Mouse (Mus musculus) megakaryocyte, adult 5-6 weeks (primary cell): ENCODE measurements at regions not wholly inside any gene's neighbourhood (a gene's known extent, or its start where the extent isn't known, plus 50 kb on each side); places are given as distances from the start of the nearest gene placed in this dataset.

Experiments
- ATAC-seq: 2 replicates; pipeline ENCODE4 v1.8.0; 2016; ENCODE audit warnings: mild to moderate bottlenecking, inconsistent platforms; ENCODE audit not compliant: poor library complexity, severe bottlenecking

DNA sequence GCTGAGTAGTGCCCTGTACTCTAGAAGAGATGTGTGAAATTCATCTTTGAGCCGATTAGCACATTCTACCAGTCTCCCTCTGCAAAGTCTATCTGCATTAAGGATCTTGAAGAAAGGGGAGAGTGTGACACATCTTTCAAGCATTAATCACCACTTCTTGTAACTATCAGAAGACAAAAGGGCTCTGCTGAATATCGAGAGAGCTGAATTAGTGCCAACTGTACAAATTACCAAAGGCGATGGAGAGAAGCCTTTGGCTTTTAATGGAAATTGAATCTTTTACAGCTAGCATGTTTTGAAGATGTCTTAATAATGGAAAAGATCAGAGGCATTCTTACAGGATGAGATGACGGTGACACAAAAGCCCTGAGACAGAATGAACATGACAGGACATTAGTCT is 97.2 kb upstream of the Pam start:
- no peak for ATAC-seq

GRCm38 (mm10) chr1:98192044-98192484 is 96.6 kb upstream of the Pam start:
- ATAC-seq = no peak

GRCm38 (mm10) chr1:98191331-98191730 is 95.9 kb upstream of the Pam start:
- ATAC-seq = no peak

DNA sequence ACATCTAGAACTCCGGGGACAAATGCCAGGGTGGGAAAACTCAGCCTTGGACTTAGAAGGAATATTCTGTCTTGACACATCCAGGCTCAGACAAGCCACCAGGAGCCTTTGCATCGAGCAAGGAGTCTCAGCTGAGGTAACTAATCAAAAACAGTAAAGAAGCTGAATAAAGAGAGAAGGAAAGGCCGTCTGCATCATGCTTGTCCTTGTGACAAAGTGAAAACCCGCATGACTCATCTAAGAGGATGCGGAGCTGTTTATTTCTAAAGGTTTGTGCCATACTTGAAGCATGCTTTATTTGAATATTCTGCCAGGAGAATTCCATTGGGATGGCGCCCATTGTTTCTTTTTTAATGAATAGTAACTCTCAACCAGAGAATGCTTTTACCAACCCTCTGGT is 95.3 kb upstream of the Pam start:
- ATAC-seq = no peak

DNA sequence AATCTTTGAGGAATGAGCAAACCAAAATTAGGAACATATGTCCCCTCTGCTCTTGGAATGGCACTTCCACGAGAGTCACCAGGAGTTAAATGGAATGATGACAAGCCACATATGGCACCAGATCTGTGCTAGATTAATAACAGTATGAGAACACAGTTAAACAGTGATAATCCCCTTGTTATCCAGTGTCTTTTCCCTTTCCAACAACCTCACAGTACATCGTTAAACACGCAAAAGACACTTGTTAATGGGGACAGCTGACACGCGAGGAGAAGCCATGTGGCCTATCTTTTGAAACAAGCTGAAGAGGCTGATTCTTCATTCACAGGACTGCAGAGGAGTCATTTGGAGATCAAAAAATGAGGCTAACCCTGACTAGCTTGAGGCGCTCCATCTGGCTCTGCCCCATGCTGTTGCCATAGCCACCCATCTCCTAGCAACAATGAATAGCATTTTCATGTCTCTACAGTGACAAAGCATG is 94.6 kb upstream of the Pam start:
- no peak for ATAC-seq

GRCm38 (mm10) chr1:98180372-98180771 is 84.9 kb upstream of the Pam start:
- ATAC-seq = no peak

DNA sequence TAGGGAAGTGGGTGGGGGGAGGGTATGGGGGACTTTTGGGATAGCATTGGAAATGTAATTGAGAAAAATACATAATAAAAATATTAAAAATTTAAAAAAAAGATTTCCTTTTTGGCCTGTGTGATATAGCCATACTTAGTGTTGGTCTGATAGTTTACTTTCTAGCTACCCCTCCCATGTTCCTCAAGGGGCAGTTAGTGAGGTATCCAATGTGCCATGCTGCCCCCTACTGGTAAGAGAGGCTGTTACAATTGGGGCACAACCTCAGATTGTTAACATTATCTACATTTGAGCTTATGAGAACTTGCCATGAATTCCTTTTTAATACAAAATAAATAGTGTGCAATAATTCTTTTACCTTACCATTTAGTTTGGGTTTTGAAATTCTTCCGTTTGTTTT is 83.6 kb upstream of the Pam start:
- ATAC-seq = peak; percentile 87

DNA sequence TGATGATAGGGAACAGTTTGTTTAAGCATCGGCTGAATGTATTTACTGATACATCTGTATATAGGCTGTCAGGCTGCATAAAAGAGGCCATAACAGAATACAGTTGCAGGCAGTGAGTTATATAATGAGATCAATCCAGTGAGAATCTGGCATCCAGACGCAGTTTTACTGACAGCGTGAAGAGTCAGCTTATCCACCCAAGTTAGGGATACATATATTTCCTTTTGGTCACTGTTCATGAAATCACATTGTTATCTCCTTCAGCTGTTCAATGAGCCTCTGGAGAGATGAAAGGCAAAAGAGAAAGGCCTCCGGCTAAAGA is 79.3 kb upstream of the Pam start:
- no peak for ATAC-seq

- ATAC-seq = no peak
Measured at GRCm38 (mm10) chr1:98173907-98174810, 78.7 kb upstream of the Pam start.

DNA sequence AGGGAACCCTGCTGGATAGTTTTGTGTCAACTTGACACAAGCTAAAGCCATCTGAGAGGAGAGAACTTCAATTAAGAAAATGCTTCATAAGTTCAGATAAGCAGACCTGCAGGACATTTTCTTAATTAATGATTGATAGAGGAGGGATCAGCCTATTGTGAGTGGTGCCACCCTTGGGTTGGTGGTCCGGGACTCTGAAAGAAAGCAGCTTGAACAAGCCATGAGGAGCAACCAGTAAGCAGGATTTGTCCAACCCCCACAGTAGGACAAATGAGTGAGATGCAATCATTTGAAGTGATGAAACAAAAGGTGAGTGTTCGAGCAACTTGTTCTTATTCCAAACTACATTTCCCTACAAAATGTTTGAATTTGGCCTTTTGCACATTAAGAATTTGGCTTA is 78.0 kb upstream of the Pam start:
- no peak for ATAC-seq

DNA sequence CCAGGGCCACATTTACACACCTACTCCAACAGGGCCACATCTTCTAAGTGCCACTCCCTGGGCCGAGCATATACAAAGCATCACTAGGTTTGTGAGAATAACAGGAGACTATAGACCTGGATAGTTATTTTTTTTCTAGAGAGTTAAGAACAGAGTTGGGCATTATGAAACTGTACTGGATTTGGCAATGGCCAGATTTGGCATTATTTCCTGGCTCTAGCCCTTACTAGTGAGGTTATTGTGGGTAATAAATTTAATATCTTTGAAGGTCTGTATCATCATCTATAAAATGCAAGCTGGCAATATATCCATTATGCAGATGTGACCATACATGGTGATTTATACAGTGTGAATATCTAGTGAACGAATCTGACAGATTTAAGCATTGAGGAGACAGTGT is 75.8 kb upstream of the Pam start:
- ATAC-seq = no peak

GRCm38 (mm10) chr1:98169352-98169751 is 73.9 kb upstream of the Pam start:
- no peak for ATAC-seq

- ATAC-seq = peak; percentile 64
Measured at GRCm38 (mm10) chr1:98167800-98168199, 72.4 kb upstream of the Pam start.

- ATAC-seq = no peak
Measured at GRCm38 (mm10) chr1:98162639-98162927, 67.1 kb upstream of the Pam start.

GRCm38 (mm10) chr1:98161882-98162638 is 66.6 kb upstream of the Pam start:
- no peak for ATAC-seq

- ATAC-seq = peak; percentile 51
Measured at GRCm38 (mm10) chr1:98158969-98159368, 63.5 kb upstream of the Pam start.

DNA sequence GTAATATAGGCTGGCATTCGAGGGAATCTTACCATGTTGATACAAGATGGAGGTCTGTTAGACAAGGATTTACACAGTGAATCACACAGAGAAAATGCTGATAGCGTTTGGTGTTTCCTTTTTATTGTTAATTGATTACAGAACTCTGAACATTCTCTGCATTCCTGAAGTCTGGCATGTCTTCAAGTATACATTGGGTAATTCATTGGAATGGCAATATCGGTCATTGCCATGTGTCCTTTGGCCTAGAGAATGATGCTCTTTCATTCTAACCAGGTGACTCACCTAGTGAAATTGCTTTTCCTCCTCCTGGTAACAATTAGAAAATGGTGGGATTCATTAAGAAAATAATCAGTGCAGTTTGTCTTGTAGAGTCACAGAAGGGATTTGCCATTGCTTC is 51.9 kb upstream of the Pam start:
- no peak for ATAC-seq
